Mouse (Mus musculus) MN1 (cell line): ENCODE measurements around the gene H2-M10.2.
"Not testable (repeated sequence)": the region's sequence is repeated elsewhere in the genome, so short reads cannot be mapped to it uniquely, and the experiment has no call there.

Experiments
- DNase-seq: peaks from one replicate; pipeline ENCODE4 v3.0.0-alpha.2; 2016; ENCODE audit warnings: low spot score

Gene H2-M10.2

GRCm38 (mm10) chr17:36252250-36252876, 33.9 kb downstream of the H2-M10.2 start:
- DNase-seq, result no peak

- no peak for DNase-seq
These were observed 37.4 kb downstream of the H2-M10.2 start for GRCm38 (mm10) chr17:36248886-36249285.

GRCm38 (mm10) chr17:36245741-36246140, 40.5 kb downstream of the H2-M10.2 start:
- no peak for DNase-seq

- no peak for DNase-seq
These were observed 42.3 kb downstream of the H2-M10.2 start for GRCm38 (mm10) chr17:36244031-36244430.

GRCm38 (mm10) chr17:36240637-36241213, 45.6 kb downstream of the H2-M10.2 start:
- DNase-seq, result no peak

GRCm38 (mm10) chr17:36237321-36237921, 48.9 kb downstream of the H2-M10.2 start:
- no peak for DNase-seq

GRCm38 (mm10) chr17:36235300-36235699, 51.0 kb downstream of the H2-M10.2 start:
- DNase-seq, result not testable (repeated sequence)
